Mouse (Mus musculus) hindbrain, embryonic 12.5 days (tissue): ENCODE data around the gene Supt6. TPM values are rescaled to one million over a fixed set of nuclear protein-coding genes. Genes with fewer than 3 reads are reported as not detected.

ENCODE experiments used
- ATAC-seq: fragments of 200-750 bp; cut with Nextera tagmentation; 2 replicates; pipeline ENCODE4 v1.8.0; 2017; ENCODE audit warnings: moderate TSS enrichment; ENCODE audit not compliant: low FRiP score
- H3K27ac ChIP-seq: fragments of 300-500 bp; sonication (generic); 2 replicates; pipeline ENCODE4 v1.5.1; 2016; ENCODE audit warnings: mild to moderate bottlenecking
- H3K27me3 ChIP-seq: fragments of 300-500 bp; sonication (generic); 2 replicates; pipeline ENCODE4 v1.6.1; 2016; ENCODE audit warnings: mild to moderate bottlenecking
- H3K36me3 ChIP-seq: fragments of 300-500 bp; sonication (generic); 2 replicates; pipeline ENCODE4 v1.6.1; 2016; ENCODE audit warnings: mild to moderate bottlenecking
- H3K4me1 ChIP-seq: fragments of 300-500 bp; sonication (generic); 2 replicates; pipeline ENCODE4 v1.6.1; 2016
- H3K4me2 ChIP-seq: fragments of 300-500 bp; sonication (generic); replicated peaks from 2 replicates; pipeline ENCODE4 v1.6.1; 2016; ENCODE audit warnings: mild to moderate bottlenecking
- H3K4me3 ChIP-seq: fragments of 300-500 bp; sonication (generic); 2 replicates; pipeline ENCODE4 v1.5.1; 2016; ENCODE audit warnings: mild to moderate bottlenecking
- H3K9ac ChIP-seq: fragments of 300-500 bp; sonication (generic); 2 replicates; pipeline ENCODE4 v1.6.1; 2016; ENCODE audit warnings: mild to moderate bottlenecking, moderate library complexity
- H3K9me3 ChIP-seq: fragments of 300-500 bp; sonication (generic); replicated peaks from 2 replicates; pipeline ENCODE4 v1.6.1; 2016; ENCODE audit warnings: mild to moderate bottlenecking
- WGBS: fragments of 180-500 bp; shearing (Covaris S2); methylation state at CpG from one replicate; pipeline ENCODE4 v1.1.7; 2016; 5-methylcytosine and 5-hydroxymethylcytosine counted together
- polyA plus RNA-seq: library from polyadenylated mRNA; unstranded; fragments of >200 nt; fragmentation: Nextera tagmentation; extraction: Ambion mirVana; gene quantifications from 2 replicates; pipeline ENCODE4 v1.2.1, GENCODE M21; 2016

Gene Supt6
- polyA plus RNA-seq, 1 experiment from 2014 or later = 39.9 TPM

- peak overlapping the region; percentile 90; the same call in 1 of the 2 replicates for H3K27ac ChIP-seq
- peak overlapping the region; percentile 53 for H3K4me3 ChIP-seq
- H3K4me1 ChIP-seq = peaks cover 52% of the 10 kb centered on the region
- ATAC-seq = no peak
- H3K9ac ChIP-seq = no peak overlapping the region
- no peaks in the 10 kb centered on the region for H3K27me3 ChIP-seq
- no peaks in the 10 kb centered on the region for H3K9me3 ChIP-seq
- peak overlapping the region; percentile 90 for H3K4me2 ChIP-seq
- WGBS = 2% methylated on average over 10 of the region's 10 CpGs
- peaks cover 22% of the 10 kb centered on the region for H3K36me3 ChIP-seq
These were observed 68.3 kb downstream of the Supt6 start for GRCm38 (mm10) chr11:78177437-78177836.

- Histone ChIP-seq H3K4me3 (peak overlapping the region; percentile 53), H3K27ac (peak overlapping the region; percentile 70; the same call in 1 of the 2 replicates), H3K4me1 (peaks cover 46% of the 10 kb centered on the region), H3K4me2 (peak overlapping the region; percentile 90), H3K9me3 (no peaks in the 10 kb centered on the region), H3K27me3 (no peaks in the 10 kb centered on the region), H3K36me3 (peaks cover 22% of the 10 kb centered on the region), H3K9ac (peak overlapping the region; percentile 56)
- ATAC-seq = no peak
- WGBS = 2% methylated on average over 23 of the region's 23 CpGs
These were observed 68.9 kb downstream of the Supt6 start for GRCm38 (mm10) chr11:78176905-78177331.

GRCm38 (mm10) chr11:78176402-78176862 lies 69.4 kb downstream of the Supt6 start, which contains the start of the genes Nek8 and Tlcd1:
TSS of gene Nek8 (minus strand) at chr11:78176675.
TSS of gene Tlcd1 (plus strand) at chr11:78176711.
- Histone ChIP-seq H3K4me1 (peaks cover 42% of the 10 kb centered on the region), H3K27me3 (no peaks in the 10 kb centered on the region), H3K27ac (peak within 1 kb of the TSS; percentile 70), H3K9ac (peak within 1 kb of the TSS; percentile 56), H3K4me3 (peak within 1 kb of the TSS; percentile 53), H3K9me3 (no peaks in the 10 kb centered on the region), H3K4me2 (peak within 1 kb of the TSS; percentile 90), H3K36me3 (peaks cover 22% of the 10 kb centered on the region)
- ATAC-seq = peak; percentile 66
- under 1% methylated on average over 32 of the region's 32 CpGs for WGBS

- H3K36me3 ChIP-seq = peaks cover 16% of the 10 kb centered on the region
- H3K9ac ChIP-seq = peak overlapping the region; percentile 56
- no peaks in the 10 kb centered on the region for H3K9me3 ChIP-seq
- no peaks in the 10 kb centered on the region for H3K27me3 ChIP-seq
- peak overlapping the region; percentile 53 for H3K4me3 ChIP-seq
- no peak overlapping the region; the same call in 1 of the 2 replicates for H3K27ac ChIP-seq
- no peak; the same call in 1 of the 2 replicates for ATAC-seq
- 5% methylated on average over 9 of the region's 10 CpGs for WGBS
- H3K4me1 ChIP-seq = peaks cover 42% of the 10 kb centered on the region
- H3K4me2 ChIP-seq = peak overlapping the region; percentile 90
These were observed 69.9 kb downstream of the Supt6 start for GRCm38 (mm10) chr11:78175771-78176401.

GRCm38 (mm10) chr11:78174506-78174905 lies 71.3 kb downstream of the Supt6 start:
- 91% methylated on average over 3 of the region's 3 CpGs for WGBS
- Histone ChIP-seq H3K9me3 (no peaks in the 10 kb centered on the region), H3K27me3 (no peaks in the 10 kb centered on the region), H3K4me1 (peaks cover 30% of the 10 kb centered on the region), H3K9ac (no peak overlapping the region), H3K4me3 (no peak overlapping the region), H3K36me3 (peaks cover 2% of the 10 kb centered on the region; the same call in 1 of the 2 replicates), H3K4me2 (no peak overlapping the region), H3K27ac (no peak overlapping the region)
- no peak for ATAC-seq

GRCm38 (mm10) chr11:78172748-78173383 lies 72.9 kb downstream of the Supt6 start:
- Histone ChIP-seq H3K36me3 (no peaks in the 10 kb centered on the region), H3K27me3 (no peaks in the 10 kb centered on the region), H3K4me2 (no peak overlapping the region), H3K9ac (no peak overlapping the region), H3K4me3 (no peak overlapping the region), H3K27ac (no peak overlapping the region), H3K9me3 (no peaks in the 10 kb centered on the region), H3K4me1 (peaks cover 15% of the 10 kb centered on the region)
- 86% methylated on average over 19 of the region's 19 CpGs for WGBS
- ATAC-seq = no peak

- 83% methylated on average over 16 of the region's 16 CpGs for WGBS
- peaks cover 10% of the 10 kb centered on the region for H3K4me1 ChIP-seq
These were observed 73.6 kb downstream of the Supt6 start for GRCm38 (mm10) chr11:78172034-78172747.

GRCm38 (mm10) chr11:78171328-78171727 lies 74.5 kb downstream of the Supt6 start:
- 66% methylated on average over 4 of the region's 4 CpGs for WGBS
- Histone ChIP-seq H3K4me2 (no peak overlapping the region), H3K27me3 (no peaks in the 10 kb centered on the region), H3K36me3 (no peaks in the 10 kb centered on the region), H3K27ac (no peak overlapping the region), H3K4me3 (no peak overlapping the region), H3K9me3 (no peaks in the 10 kb centered on the region), H3K4me1 (peaks cover 3% of the 10 kb centered on the region; the same call in 1 of the 2 replicates), H3K9ac (no peak overlapping the region)
- ATAC-seq = no peak

More at GRCm38 (mm10) chr11:78172034-78172747, 73.6 kb downstream of the Supt6 start:
- Histone ChIP-seq H3K4me3 (no peak overlapping the region), H3K27ac (no peak overlapping the region), H3K9me3 (no peaks in the 10 kb centered on the region), H3K27me3 (no peaks in the 10 kb centered on the region), H3K36me3 (no peaks in the 10 kb centered on the region), H3K4me2 (no peak overlapping the region), H3K9ac (no peak overlapping the region)
- ATAC-seq = no peak

- no peaks in the 10 kb centered on the region for H3K36me3 ChIP-seq
- no peak overlapping the region for H3K9ac ChIP-seq
- ATAC-seq = no peak
- H3K4me1 ChIP-seq = peaks cover 7% of the 10 kb centered on the region
- no peak overlapping the region for H3K4me3 ChIP-seq
- WGBS = 88% methylated on average over 15 of the region's 15 CpGs
- H3K4me2 ChIP-seq = no peak overlapping the region
- H3K27me3 ChIP-seq = no peaks in the 10 kb centered on the region
- no peaks in the 10 kb centered on the region for H3K9me3 ChIP-seq
- no peak overlapping the region for H3K27ac ChIP-seq
These were observed 75.5 kb downstream of the Supt6 start for GRCm38 (mm10) chr11:78170306-78170705.

GRCm38 (mm10) chr11:78168541-78169468 lies 77.0 kb downstream of the Supt6 start:
- ATAC-seq = no peak
- 65% methylated on average over 19 of the region's 19 CpGs for WGBS

GRCm38 (mm10) chr11:78167257-78167959 lies 78.4 kb downstream of the Supt6 start:
- H3K4me2 ChIP-seq = no peak overlapping the region
- H3K27ac ChIP-seq = no peak overlapping the region
- no peak overlapping the region for H3K9ac ChIP-seq
- no peaks in the 10 kb centered on the region for H3K9me3 ChIP-seq
- peaks cover 1% of the 10 kb centered on the region for H3K36me3 ChIP-seq
- H3K27me3 ChIP-seq = no peaks in the 10 kb centered on the region
- WGBS = 87% methylated on average over 14 of the region's 14 CpGs
- H3K4me3 ChIP-seq = no peak overlapping the region
- peaks cover 23% of the 10 kb centered on the region for H3K4me1 ChIP-seq
- ATAC-seq = no peak

More at GRCm38 (mm10) chr11:78168541-78169468, 77.0 kb downstream of the Supt6 start:
- Histone ChIP-seq H3K9me3 (no peaks in the 10 kb centered on the region), H3K36me3 (no peaks in the 10 kb centered on the region), H3K27ac (no peak overlapping the region), H3K4me2 (no peak overlapping the region), H3K4me3 (no peak overlapping the region), H3K27me3 (no peaks in the 10 kb centered on the region), H3K4me1 (peaks cover 9% of the 10 kb centered on the region), H3K9ac (no peak overlapping the region)
